Mouse (Mus musculus) cerebellum, adult 9-11 months (tissue): ENCODE results near the gene Gch1.
A peak's percentile ranks its signal among the peaks of the same experiment; 100 is the strongest.
"Not testable (repeated sequence)": the region's sequence is repeated elsewhere in the genome, so short reads cannot be mapped to it uniquely, and the experiment has no call there.

Source experiments
- DNase-seq: peaks from one replicate; pipeline ENCODE4 v3.0.0; 2022

The Gch1 gene

DNA sequence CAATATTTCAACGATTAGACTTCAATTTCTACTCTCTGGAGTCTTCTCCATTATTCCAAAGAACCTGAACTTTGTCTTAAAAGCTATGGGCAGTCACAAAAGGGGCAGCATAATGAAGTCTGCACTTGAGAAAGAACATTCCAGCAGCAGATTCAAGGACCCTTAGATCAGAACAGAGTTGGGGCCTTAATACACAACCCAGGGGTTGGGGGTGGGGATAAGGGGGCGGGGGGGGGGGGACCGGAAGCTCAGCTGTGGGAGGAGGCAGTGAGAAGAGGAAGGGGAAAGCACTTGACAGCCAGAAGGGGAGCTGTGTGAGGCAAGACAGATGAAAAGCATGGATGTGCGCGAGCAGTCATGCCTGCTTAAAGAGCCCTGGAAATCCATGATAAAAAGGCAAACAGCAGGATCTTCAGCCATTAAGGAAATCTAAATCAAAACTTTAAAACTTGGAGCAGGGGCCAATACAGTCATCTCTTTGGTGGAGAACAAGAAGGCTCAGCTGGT is 27.2 kb downstream of the Gch1 start:
- no peak for DNase-seq

GRCm38 (mm10) chr14:47160051-47160640 is 29.1 kb downstream of the Gch1 start:
- no peak for DNase-seq

DNA sequence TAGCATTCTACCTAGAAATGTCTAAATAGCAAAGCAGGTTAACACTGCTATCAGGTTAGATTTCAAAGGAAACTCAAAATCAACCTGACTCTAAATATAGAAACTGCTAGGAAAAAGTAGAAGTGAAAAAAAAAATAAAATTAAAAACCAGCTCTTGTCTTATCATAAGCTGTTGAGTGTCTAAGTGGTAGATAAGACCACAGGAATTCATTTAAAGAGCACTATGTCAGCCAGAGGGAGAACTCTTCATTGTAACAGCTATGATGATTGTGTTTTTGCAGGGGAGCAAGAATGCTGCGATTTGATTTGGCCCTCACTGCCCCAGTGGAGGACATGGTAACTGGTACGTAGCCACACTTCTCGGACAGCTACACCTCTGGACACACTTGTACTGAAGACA is 34.9 kb downstream of the Gch1 start:
- DNase-seq = no peak

DNA sequence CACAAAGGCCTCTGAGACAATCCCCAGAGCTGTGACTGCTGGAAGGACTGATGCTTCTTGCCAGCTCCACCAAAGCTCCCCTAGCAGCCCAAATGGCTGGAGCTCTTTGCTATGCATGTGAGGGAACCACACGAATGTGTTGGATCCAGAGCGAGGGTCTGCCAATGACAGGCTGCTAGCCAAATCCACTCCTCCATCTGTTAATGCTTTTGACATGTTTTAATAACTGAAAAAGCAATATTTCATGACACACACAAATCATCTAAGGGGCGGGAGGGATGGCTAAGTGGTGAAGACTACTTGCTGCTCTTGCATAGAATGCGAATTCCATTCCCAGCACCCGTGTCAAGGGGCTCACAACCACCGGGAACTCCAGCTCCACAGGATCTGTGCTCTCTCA is 37.9 kb downstream of the Gch1 start:
- no peak for DNase-seq

- DNase-seq = no peak
These were observed 44.9 kb downstream of the Gch1 start for GRCm38 (mm10) chr14:47144326-47144725.

GRCm38 (mm10) chr14:47138853-47139252 is 50.4 kb downstream of the Gch1 start:
- no peak for DNase-seq

- DNase-seq = peak; percentile 7
These were observed 52.6 kb downstream of the Gch1 start for GRCm38 (mm10) chr14:47136637-47137036.

DNA sequence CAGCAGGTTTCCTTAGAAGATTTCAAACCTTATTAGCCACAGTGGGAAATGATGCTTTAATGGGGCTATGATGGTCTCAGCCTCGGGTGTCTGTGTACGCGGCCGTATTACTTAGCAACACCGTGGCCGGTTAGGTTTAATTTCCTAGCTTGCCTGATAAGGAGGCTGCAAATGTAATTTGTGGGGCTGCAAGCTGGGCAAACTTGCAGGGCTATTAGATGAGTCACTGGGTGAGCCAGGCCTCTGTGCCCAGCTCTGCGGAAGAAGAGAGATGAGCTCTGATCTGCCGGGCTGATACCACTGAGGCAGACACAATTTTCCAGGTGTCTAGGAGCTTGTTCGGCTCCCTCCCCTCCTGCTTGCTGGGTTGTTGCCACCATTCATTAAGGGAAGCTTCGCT is 55.3 kb downstream of the Gch1 start:
- DNase-seq = no peak

GRCm38 (mm10) chr14:47127987-47128386 is 61.2 kb downstream of the Gch1 start:
- DNase-seq = no peak

- no peak for DNase-seq
These were observed 71.7 kb downstream of the Gch1 start for GRCm38 (mm10) chr14:47117522-47117921.

- DNase-seq = no peak
These were observed 73.0 kb downstream of the Gch1 start for GRCm38 (mm10) chr14:47116062-47116762.

GRCm38 (mm10) chr14:47115154-47115553 is 74.1 kb downstream of the Gch1 start:
- DNase-seq = no peak

DNA sequence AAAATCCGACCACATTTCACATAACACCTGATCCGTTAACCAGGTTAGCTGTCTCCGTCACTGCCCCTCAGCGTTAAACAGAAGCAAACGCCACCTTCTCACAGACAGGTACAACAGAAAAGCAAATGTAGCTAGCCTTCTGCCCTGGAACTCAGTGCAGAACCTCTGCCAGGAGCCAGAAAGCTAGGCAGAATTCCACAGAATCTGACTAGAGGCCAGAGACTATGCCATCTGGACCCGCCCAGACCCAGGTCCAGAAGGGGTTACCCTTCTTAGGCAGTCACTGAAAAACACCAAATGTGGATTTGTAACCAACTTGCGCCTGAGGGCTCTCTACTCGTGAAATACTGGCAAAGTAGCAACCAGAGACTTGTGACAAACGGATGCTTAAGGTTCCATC is 77.9 kb downstream of the Gch1 start:
- peak; percentile 55 for DNase-seq

DNA sequence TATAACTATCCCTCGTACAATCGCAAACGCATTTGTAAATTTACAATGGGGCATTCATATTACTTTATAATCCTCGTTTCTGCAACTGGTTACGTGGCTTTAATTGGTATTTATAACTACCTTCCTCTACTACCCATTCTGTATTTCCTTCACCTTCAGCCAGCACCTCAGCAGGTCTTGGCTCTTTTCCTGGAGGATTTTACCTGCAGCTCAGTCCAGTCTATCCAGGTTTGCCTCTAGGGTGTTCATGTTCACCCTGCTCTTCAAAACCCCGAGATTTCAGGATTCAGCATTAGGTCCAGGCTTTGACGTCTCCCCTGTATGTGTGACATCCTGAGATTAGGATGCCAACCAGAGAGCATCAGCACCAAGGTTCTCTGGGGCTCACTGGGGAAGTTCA is 78.8 kb downstream of the Gch1 start:
- not testable (repeated sequence) for DNase-seq

GRCm38 (mm10) chr14:47107461-47107860 is 81.8 kb downstream of the Gch1 start:
- DNase-seq = no peak

GRCm38 (mm10) chr14:47105755-47106154 is 83.5 kb downstream of the Gch1 start:
- no peak for DNase-seq

DNA sequence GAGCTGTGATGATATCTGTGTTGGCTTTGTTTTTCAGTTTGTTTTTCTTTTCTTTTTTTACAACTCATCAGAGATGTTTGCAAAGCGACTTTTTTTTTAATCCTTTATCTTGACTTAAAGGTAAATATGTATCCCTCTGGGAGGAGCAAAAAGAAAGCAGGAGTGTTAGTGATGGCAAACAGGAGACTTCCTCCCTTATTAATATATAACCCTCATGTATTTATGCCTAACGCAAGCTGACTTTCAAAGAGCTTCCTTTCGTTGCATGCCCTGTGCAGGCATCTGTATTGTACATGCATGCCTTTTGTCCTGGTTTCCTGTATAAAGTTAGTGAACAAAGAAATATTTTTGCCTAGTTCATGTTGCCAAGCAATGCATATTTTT is 84.0 kb downstream of the Gch1 start:
- DNase-seq = no peak

DNA sequence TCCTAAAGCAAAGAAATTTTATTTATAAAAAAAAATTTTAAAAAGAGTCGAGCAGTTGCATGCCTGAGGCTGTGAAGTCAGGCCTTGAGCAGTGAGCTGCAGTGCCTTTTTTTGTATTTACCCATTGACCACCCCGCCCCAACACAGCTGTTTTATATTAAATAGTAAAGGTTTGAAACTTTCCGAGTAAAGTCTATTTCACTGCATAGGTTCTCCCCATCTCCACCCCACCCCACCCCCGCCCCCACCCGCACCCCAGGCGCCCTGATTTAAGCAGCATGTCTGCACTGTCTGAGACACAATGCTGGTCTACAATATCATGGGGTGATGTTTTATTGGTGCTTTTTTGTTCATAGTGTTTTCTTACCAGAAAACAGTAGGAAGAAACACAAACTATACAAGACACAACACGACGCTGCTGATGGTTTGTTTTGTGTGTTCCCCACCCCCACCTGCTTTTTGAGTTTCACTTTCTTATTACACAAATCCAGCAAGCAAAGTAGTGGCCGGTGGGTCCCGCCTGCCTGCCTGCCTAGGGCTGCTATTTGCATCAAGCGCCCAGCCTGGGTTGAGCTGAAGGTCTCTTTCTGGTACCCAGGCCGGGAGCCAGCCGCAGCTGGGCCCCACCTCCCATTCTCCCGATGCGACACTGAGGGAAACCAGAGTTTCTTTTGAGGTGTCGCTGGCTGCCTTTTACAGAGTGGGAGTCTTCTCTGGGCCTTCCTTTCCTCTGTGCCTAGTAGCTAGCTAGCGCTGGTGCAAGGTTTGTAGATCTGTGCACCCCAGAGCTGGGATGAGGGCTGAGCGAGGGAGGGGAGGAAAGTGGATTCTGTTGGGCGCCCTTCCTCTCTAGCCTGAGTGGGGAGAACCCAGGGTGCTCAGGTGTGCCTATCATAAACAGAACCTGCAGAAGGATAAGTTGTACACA is 84.7 kb downstream of the Gch1 start:
- no peak for DNase-seq
